Mouse (Mus musculus) kidney, postnatal 4 days (tissue): ENCODE results near the gene Lgals4.

Experiments used
- DNase-seq, 2 experiments: peaks; one replicate each; pipeline ENCODE4 v3.0.0; 2021; ENCODE audit warnings: mixed read lengths in 2 of 2

The Lgals4 gene

GRCm38 (mm10) chr7:28823932-28824331 lies 9.7 kb upstream of the Lgals4 start:
- DNase-seq, result no peak

GRCm38 (mm10) chr7:28824941-28825685 lies 8.5 kb upstream of the Lgals4 start, which contains the start of gene Ech1:
Gene Ech1, plus strand, starts transcription at chr7:28825217.
- peak; percentile 93 to 95 for DNase-seq

- peak; percentile 48 to 69 for DNase-seq
These were observed 7.8 kb upstream of the Lgals4 start for GRCm38 (mm10) chr7:28825686-28826401.

GRCm38 (mm10) chr7:28826402-28826772 lies 7.3 kb upstream of the Lgals4 start:
- no peak for DNase-seq

GRCm38 (mm10) chr7:28827338-28827737 lies 6.3 kb upstream of the Lgals4 start:
- peak in 1 of 2 experiments; percentile 58 for DNase-seq

- no peak for DNase-seq
These were observed 3.8 kb upstream of the Lgals4 start for GRCm38 (mm10) chr7:28829821-28830220.

- DNase-seq, result no peak
These were observed 2.7 kb upstream of the Lgals4 start for GRCm38 (mm10) chr7:28830981-28831380.

- DNase-seq, result no peak
These were observed 2.1 kb upstream of the Lgals4 start for GRCm38 (mm10) chr7:28831411-28832125.

GRCm38 (mm10) chr7:28832137-28832536 lies 1.5 kb upstream of the Lgals4 start:
- DNase-seq, result no peak

GRCm38 (mm10) chr7:28836936-28837335 lies 3.3 kb downstream of the Lgals4 start:
- no peak for DNase-seq

- DNase-seq, result no peak
These were observed 4.7 kb downstream of the Lgals4 start for GRCm38 (mm10) chr7:28838331-28838730.

- no peak for DNase-seq
These were observed 13.6 kb downstream of the Lgals4 start for GRCm38 (mm10) chr7:28847273-28847672.

GRCm38 (mm10) chr7:28849700-28850236 lies 16.1 kb downstream of the Lgals4 start:
- peak in 1 of 2 experiments; percentile 49 for DNase-seq

- DNase-seq, result no peak
These were observed 17.0 kb downstream of the Lgals4 start for GRCm38 (mm10) chr7:28850642-28851041.

GRCm38 (mm10) chr7:28859953-28860352 lies 26.3 kb downstream of the Lgals4 start:
- no peak for DNase-seq

GRCm38 (mm10) chr7:28860898-28861297 lies 27.2 kb downstream of the Lgals4 start:
- no peak for DNase-seq

GRCm38 (mm10) chr7:28862817-28863499 lies 29.3 kb downstream of the Lgals4 start:
- DNase-seq, result peak; percentile 27 to 41

- DNase-seq, result no peak
These were observed 29.9 kb downstream of the Lgals4 start, which contains the start of gene Lgals7 for GRCm38 (mm10) chr7:28863540-28863939. Gene Lgals7, plus strand, starts transcription at chr7:28863853.

GRCm38 (mm10) chr7:28864288-28864750 lies 30.7 kb downstream of the Lgals4 start:
- peak in 1 of 2 experiments; percentile 38 for DNase-seq

- DNase-seq, result peak; percentile 85 to 92
These were observed 32.0 kb downstream of the Lgals4 start for GRCm38 (mm10) chr7:28865481-28866300.

- no peak for DNase-seq
These were observed 33.3 kb downstream of the Lgals4 start for GRCm38 (mm10) chr7:28866769-28867507.
